ENCODE assay signal across 8 mouse cellular contexts in the genomic region with DNA sequence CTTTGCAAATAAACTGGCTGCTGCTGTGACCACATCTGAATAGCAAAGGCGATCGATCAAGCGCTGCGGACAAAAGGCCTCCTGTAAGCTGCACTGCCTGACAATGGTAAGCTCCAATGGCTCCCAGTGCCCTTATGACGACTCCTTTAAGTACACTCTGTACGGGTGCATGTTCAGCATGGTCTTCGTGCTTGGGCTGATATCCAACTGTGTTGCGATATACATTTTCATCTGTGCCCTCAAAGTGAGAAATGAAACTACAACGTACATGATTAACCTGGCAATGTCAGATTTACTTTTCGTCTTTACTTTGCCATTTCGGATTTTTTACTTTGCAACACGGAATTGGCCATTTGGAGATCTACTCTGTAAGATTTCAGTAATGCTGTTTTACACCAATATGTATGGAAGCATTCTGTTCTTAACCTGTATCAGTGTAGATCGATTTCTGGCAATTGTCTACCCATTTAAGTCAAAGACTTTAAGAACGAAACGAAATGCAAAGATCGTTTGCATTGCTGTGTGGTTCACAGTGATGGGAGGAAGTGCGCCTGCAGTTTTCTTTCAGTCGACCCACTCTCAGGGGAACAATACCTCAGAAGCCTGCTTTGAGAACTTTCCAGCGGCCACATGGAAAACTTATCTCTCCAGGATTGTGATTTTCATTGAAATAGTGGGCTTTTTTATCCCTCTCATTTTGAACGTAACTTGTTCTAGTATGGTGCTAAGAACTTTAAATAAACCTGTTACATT. TPM values are rescaled to one million over a fixed set of nuclear protein-coding genes. Genes with fewer than 3 reads are reported as not detected.
DNase-seq lines count a peak whose midpoint lies in the region; ATAC-seq lines count a peak whose summit lies in the region.

No protein-coding gene starts in this region.

- no peaks in the 10 kb centered on the region for H3K27me3 ChIP-seq in forebrain, embryonic 16.5 days (replicated peaks; ENCODE audit: control insufficient read depth, insufficient read depth, low read length)
- H3K27me3 ChIP-seq in liver, embryonic 15.5 days: no peaks in the 10 kb centered on the region

- peak; percentile 84 for ATAC-seq in forebrain, embryonic 16.5 days
- peak; percentile 49 for ATAC-seq in inflammation-experienced regulatory T-cells, adult 6 months
- peak; percentile 73 for ATAC-seq in liver, embryonic 15.5 days (ENCODE audit: insufficient read depth)

- H3K27ac ChIP-seq in forebrain, embryonic 16.5 days (ENCODE audit: low read length): peak overlapping the region; percentile 80
- peak overlapping the region; percentile 69 for H3K27ac ChIP-seq in liver, embryonic 15.5 days (replicated peaks)

- peaks cover 7% of the 10 kb centered on the region for H3K4me1 ChIP-seq in forebrain, embryonic 16.5 days (replicated peaks; ENCODE audit: control insufficient read depth, insufficient read depth, low read length)
- H3K4me1 ChIP-seq in liver, embryonic 15.5 days (replicated peaks): peaks cover 24% of the 10 kb centered on the region

- DNase-seq in gastrocnemius, postnatal 25 days: peak; percentile 16
- no peak for DNase-seq in gastrocnemius, postnatal 10 days
- peak; percentile 48 for DNase-seq in adrenal gland, postnatal 14 days
- DNase-seq in natural killer cell, adult 2 months (ENCODE audit: low spot score in 2 of 2): peak; percentile 43 to 47
- peak; percentile 63 for DNase-seq in thymus, postnatal 4 days

- no peaks in the 10 kb centered on the region for H3K9me3 ChIP-seq in forebrain, embryonic 16.5 days (ENCODE audit: control insufficient read depth, low read length)
- H3K9me3 ChIP-seq in liver, embryonic 15.5 days (replicated peaks): no peaks in the 10 kb centered on the region

- WGBS in forebrain, embryonic 16.5 days: under 1% methylated on average over 20 of the region's 20 CpGs
- WGBS in liver, embryonic 15.5 days (ENCODE audit: insufficient replicate concordance): under 1% methylated on average over 20 of the region's 20 CpGs

- H3K36me3 ChIP-seq in forebrain, embryonic 16.5 days (ENCODE audit: control insufficient read depth, insufficient read depth): 0 out of 2 replicates have a peak, but pooled peaks cover 2% of the 10 kb centered on the region
- H3K36me3 ChIP-seq in liver, embryonic 15.5 days (replicated peaks): 0 out of 2 replicates have a peak, but pooled peaks cover 4% of the 10 kb centered on the region

- H3K9ac ChIP-seq in forebrain, embryonic 16.5 days (replicated peaks; ENCODE audit: low read depth, low read length): peak overlapping the region; percentile 54
- H3K9ac ChIP-seq in liver, embryonic 15.5 days: peak overlapping the region; percentile 22; the same call in 1 of the 2 replicates

- peak overlapping the region; percentile 74 for H3K4me2 ChIP-seq in forebrain, embryonic 16.5 days (ENCODE audit: low read length)
- peak overlapping the region; percentile 50 for H3K4me2 ChIP-seq in liver, embryonic 15.5 days

- peak overlapping the region; percentile 54 for H3K4me3 ChIP-seq in forebrain, embryonic 16.5 days (replicated peaks; ENCODE audit: low read length)
- peak overlapping the region; percentile 53 for H3K4me3 ChIP-seq in liver, embryonic 15.5 days (replicated peaks)

RNA-seq across cellular contexts. Expression of a gene that starts 1.0 kb away (rescaled TPM):
- total RNA-seq in gastrocnemius, postnatal 25 days (2021): 1 to 10 TPM; 1.5 to 1.6 TPM
- total RNA-seq in gastrocnemius, postnatal 10 days (2021): 1 to 10 TPM; 3.0 to 3.1 TPM
- 7.8 and 9.6 TPM in 2 replicates for total RNA-seq in adrenal gland, postnatal 14 days (2021)
- polyA plus RNA-seq in forebrain, embryonic 16.5 days (2015; fragmentation: Nextera tagmentation; extraction: Ambion mirVana): 3.9 and 5.0 TPM in 2 replicates
- 10 to 100 TPM; 49.4 to 59.4 (median 52.7) TPM for polyA plus RNA-seq in inflammation-experienced regulatory T-cells, adult 6 months (2017; shearing (Covaris generic))
- polyA plus RNA-seq in liver, embryonic 15.5 days (2015; fragmentation: Nextera tagmentation; extraction: Ambion mirVana): 4.8 and 4.9 TPM in 2 replicates
